Mouse (Mus musculus) left cerebral cortex, adult 2 months (tissue): ENCODE measurements around the gene Ddn. TPM values are rescaled to one million over a fixed set of nuclear protein-coding genes. Genes with fewer than 3 reads are reported as not detected.

Experiments used
- DNase-seq, 2 experiments: peaks; one replicate each; pipeline ENCODE4 v3.0.0; 2021 to 2022; ENCODE audit warnings: low spot score in 2 of 2, mixed read lengths in 1 of 2; ENCODE audit errors: extremely low spot score in 1 of 2
- H3K27ac ChIP-seq: fragments of 200-600 bp; 2 replicates; pipeline ENCODE4 v1.8.1; 2022
- H3K4me3 ChIP-seq: fragments of 200-600 bp; 2 replicates; pipeline ENCODE4 v1.8.1; 2022
- CTCF ChIP-seq: fragments of 200-600 bp; IDR thresholded peaks from 2 replicates; pipeline ENCODE4 v1.8.1; 2022; ENCODE audit warnings: antibody characterized with exemption, mild to moderate bottlenecking, moderate library complexity
- intact Hi-C: fragments of 180-260 bp; cut with DNase I; formaldehyde crosslinking; loops from one replicate; pipeline ENCODE4 v1.15.1; 2025
- long read RNA-seq, 2 experiments: library from polyadenylated mRNA; stranded (forward); transcript quantifications; one replicate each; pipeline ENCODE4 v2.0.0; 2021; ENCODE audit warnings: borderline mapping rate in 2 of 2
- total RNA-seq, 2 experiments: library from RNA; stranded (reverse); gene quantifications; 2 replicates each; pipeline ENCODE4 v1.2.3; 2021

Gene Ddn
- 100 to 1,000 TPM; 739 to 834 TPM for total RNA-seq
- long read RNA-seq, experiment 1, transcript Ddn-201 (2 exons, 3,745 nt): major isoform, 30 of 366 reads
- long read RNA-seq, experiment 1, partial matches to known transcripts: 0 of 366 reads
- long read RNA-seq, experiment 1, other reads (novel, unspliced or antisense): 336 of 366 reads
- long read RNA-seq, experiment 2, transcript Ddn-201 (2 exons, 3,745 nt): major isoform, 33 of 384 reads
- long read RNA-seq, experiment 2, partial matches to known transcripts: 0 of 384 reads
- long read RNA-seq, experiment 2, other reads (novel, unspliced or antisense): 351 of 384 reads

- DNase-seq: no peak
- peak within 1 kb of the TSS; percentile 96 for H3K27ac ChIP-seq
- TF ChIP-seq CTCF: no peak
- H3K4me3 ChIP-seq: peak within 1 kb of the TSS; percentile 63
- intact Hi-C loops: no loop called here
Measured at GRCm38 (mm10) chr15:98809390-98809789, at the start of gene Ddn. Ddn (minus strand) TSS chr15:98809490.

GRCm38 (mm10) chr15:98854214-98854613, 44.9 kb upstream of the Ddn start:
- DNase-seq: no peak
- intact Hi-C loops: no loop called here
- H3K4me3 ChIP-seq: no peak overlapping the region
- TF ChIP-seq CTCF: no peak
- H3K27ac ChIP-seq: no peak overlapping the region

DNA sequence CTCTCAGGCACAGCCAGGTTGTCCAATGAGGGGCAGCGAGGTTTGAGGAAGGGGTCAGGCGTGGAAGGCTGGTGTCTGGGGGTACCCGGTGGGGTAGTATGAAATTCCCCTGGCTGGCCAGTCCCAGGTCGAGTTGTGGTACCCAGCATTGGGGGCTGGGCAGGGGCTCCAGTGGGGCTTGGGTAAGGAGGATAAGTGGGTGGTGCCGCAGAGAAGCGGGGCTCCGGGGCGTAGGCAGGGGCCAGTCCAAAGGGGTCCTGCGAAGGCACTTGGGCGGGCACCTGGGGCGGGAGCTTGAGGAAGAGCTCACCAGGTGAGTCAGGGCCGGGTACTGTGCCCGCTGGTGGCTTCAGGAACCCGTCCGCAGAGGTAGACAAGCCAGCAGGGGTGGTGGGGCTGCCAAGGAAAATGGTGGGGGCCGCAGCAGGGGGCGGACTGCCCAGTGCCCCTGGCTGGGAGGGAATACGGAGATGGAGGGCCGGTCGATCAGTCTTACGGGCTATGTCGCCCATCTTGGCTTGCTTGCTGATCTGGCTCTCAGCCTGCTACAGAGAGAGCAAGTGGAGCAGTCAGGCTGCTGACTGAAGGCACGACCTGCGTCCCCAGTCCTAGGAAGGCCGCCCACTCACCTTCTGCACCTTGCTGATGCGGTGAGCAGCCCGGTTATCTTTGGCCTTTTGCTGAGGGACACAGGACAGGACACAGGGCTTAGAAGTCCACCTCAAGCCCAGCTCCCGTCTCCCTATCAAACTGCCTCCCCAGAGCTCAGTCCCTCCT, 44.1 kb upstream of the Ddn start:
- DNase-seq: no peak
- intact Hi-C loops: no loop called here

GRCm38 (mm10) chr15:98852733-98853132, 43.4 kb upstream of the Ddn start:
- no peak overlapping the region for H3K27ac ChIP-seq
- intact Hi-C loops: no loop called here
- TF ChIP-seq CTCF: no peak
- no peak for DNase-seq
- H3K4me3 ChIP-seq: no peak overlapping the region

More for the DNA sequence above, 44.1 kb upstream of the Ddn start:
- TF ChIP-seq CTCF: no peak
- Histone ChIP-seq H3K4me3 (no peak overlapping the region), H3K27ac (no peak overlapping the region)

DNA sequence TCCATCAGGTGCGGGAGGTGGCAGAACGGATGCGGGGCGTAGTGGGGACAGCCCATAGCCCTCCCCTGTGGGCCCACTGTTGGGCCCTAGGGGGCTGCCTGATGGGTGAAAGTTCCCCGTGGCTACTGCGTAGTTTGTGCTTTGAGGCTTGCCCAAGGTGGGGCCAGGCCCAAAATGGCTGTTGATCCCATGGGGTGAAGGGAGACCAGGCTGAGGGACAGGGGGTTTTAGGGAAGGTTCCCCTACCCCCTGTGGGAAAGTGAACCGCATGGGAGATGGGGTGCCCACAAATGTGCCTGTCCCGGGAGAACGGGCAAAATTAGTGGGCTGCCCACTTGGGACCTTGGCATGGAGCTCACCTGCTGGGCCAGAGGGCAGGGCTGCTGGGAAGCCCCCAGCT, 42.8 kb upstream of the Ddn start:
- TF ChIP-seq CTCF: no peak

DNA sequence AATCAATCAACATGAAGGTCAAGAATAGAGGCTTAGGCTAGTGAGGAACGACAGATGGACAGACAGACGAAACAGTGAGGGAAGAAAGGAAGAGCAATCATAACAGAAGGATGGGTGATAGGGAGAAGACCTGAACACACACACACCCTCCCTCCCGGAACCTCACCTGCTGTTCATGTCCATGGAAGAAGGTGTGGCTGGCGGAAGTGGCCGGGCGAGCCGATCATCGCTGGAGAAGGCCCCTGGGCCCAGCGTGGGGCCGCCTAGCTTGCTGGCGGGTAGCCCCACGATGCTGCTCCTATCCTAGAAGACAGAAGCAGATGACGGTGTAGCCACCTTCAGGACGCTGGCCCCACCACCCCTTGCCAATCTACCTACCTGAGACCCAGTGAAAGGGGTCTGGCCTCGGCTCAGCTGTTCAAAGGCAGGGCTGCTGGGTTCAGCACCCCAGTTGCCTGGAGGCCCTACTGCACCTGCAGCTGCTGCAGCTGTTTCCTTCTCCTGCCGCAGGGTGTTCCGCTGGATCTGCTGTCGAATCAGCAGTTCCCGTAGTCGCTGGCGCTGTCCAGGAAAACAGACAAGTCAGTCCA, 42.0 kb upstream of the Ddn start:
- no peak for DNase-seq
- intact Hi-C loops: no loop called here
- TF ChIP-seq CTCF: no peak
- Histone ChIP-seq H3K27ac (no peak overlapping the region), H3K4me3 (no peak overlapping the region)

More for the DNA sequence above, 42.8 kb upstream of the Ddn start:
- intact Hi-C loops: no loop called here
- Histone ChIP-seq H3K4me3 (no peak overlapping the region), H3K27ac (no peak overlapping the region)
- DNase-seq: no peak

DNA sequence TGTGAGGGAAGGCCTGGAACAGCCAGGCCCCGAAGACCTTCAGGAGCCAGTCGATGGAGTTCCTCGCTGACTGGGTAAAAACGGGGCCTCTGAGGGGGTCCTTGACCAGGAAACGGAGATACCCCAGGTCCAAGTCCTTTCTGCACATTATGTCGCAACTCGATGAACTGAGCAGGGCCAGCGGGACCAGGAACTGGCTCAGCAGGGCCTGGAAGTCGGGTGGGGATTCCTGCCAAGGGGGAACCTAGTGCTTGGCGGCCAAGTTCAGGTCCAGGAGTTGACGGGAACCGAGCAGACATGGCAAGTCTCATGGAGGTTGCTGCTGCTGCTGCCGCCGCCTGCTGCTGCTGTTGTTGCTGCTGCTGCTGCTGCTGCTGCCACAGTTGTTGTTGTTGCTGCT, 41.4 kb upstream of the Ddn start:
- intact Hi-C loops: no loop called here
- no peak for DNase-seq
- Histone ChIP-seq H3K4me3 (no peak overlapping the region), H3K27ac (no peak overlapping the region)
- TF ChIP-seq CTCF: no peak

GRCm38 (mm10) chr15:98849956-98850600, 40.8 kb upstream of the Ddn start:
- TF ChIP-seq CTCF: no peak
- DNase-seq: no peak
- intact Hi-C loops: no loop called here
- Histone ChIP-seq H3K4me3 (no peak overlapping the region), H3K27ac (no peak overlapping the region)

DNA sequence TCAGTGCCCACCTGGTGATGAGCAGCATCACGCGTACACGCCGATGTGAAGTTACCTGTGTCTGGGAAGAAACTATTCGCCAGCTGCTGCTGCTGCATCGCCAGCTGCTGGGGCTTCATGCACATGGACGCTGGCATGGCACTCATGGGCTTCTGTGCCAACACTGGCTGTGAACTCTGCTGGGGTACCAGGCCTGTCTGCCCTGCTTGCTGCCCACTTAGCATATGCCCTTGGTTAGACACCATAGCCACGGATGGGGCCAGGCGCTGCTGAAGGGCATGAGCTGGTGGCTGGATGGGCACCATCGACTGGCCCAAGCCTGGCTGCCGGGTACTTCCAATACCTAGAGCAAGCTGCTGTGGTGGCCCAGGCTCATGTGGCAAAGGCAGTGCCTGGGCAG, 39.9 kb upstream of the Ddn start:
- H3K4me3 ChIP-seq: no peak overlapping the region
- no peak overlapping the region for H3K27ac ChIP-seq
- TF ChIP-seq CTCF: no peak
- intact Hi-C loops: no loop called here
- no peak for DNase-seq

- Histone ChIP-seq H3K4me3 (no peak overlapping the region), H3K27ac (no peak overlapping the region)
- no peak for TF ChIP-seq CTCF
- no peak for DNase-seq
- intact Hi-C loops: no loop called here
Measured at GRCm38 (mm10) chr15:98846140-98846539, 36.9 kb upstream of the Ddn start.

GRCm38 (mm10) chr15:98845149-98845548, 35.9 kb upstream of the Ddn start:
- H3K27ac ChIP-seq: no peak overlapping the region
- no peak for DNase-seq
- H3K4me3 ChIP-seq: no peak overlapping the region
- intact Hi-C loops: no loop called here
- TF ChIP-seq CTCF: no peak
